Mouse (Mus musculus) G1E (cell line): Measurements from ENCODE around the gene Lyg1.

Experiments
- CTCF ChIP-seq: IDR thresholded peaks from 2 replicates; pipeline ENCODE4 v1.5.1; 2012; ENCODE audit warnings: low read depth, low read length, inconsistent platforms, mixed read lengths
- GATA1 ChIP-seq: IDR thresholded peaks from 2 replicates; pipeline ENCODE4 v1.6.1; 2012; ENCODE audit warnings: borderline replicate concordance, low read length, inconsistent platforms, mixed read lengths
- GATA2 ChIP-seq: IDR thresholded peaks from 2 replicates; pipeline ENCODE4 v1.6.1; 2012; ENCODE audit warnings: low read depth, low read length, inconsistent platforms, borderline replicate concordance
- POLR2AphosphoS5 ChIP-seq: IDR thresholded peaks from 2 replicates; pipeline ENCODE4 v1.6.1; 2012; ENCODE audit warnings: low read depth, low read length, inconsistent platforms; ENCODE audit not compliant: insufficient replicate concordance

GRCm38 (mm10) chr1:37931806-37932205 is 25.8 kb downstream of the Lyg1 start:
- TF ChIP-seq POLR2AphosphoS5 (no peak), CTCF (no peak), GATA1 (no peak), GATA2 (no peak)
